Mouse (Mus musculus) MEL-GATA-1-ER (cell line): ENCODE measurements around the gene Olfr223.
"Not testable (repeated sequence)": the region's sequence is repeated elsewhere in the genome, so short reads cannot be mapped to it uniquely, and the experiment has no call there.

Experiments
- DNase-seq: peaks from one replicate; pipeline ENCODE4 v3.0.0-alpha.2; 2012; ENCODE audit warnings: low read depth; ENCODE audit errors: extremely low read depth

Olfr223 gene

GRCm38 (mm10) chr11:59596950-59597349 is 3.9 kb upstream of the Olfr223 start:
- no peak for DNase-seq

- DNase-seq: no peak
Observed at GRCm38 (mm10) chr11:59596091-59596490, 3.0 kb upstream of the Olfr223 start.

GRCm38 (mm10) chr11:59589496-59589895 is 3.6 kb downstream of the Olfr223 start:
- no peak for DNase-seq

GRCm38 (mm10) chr11:59584539-59584938 is 8.6 kb downstream of the Olfr223 start:
- DNase-seq: no peak

GRCm38 (mm10) chr11:59576135-59576534 is 17.0 kb downstream of the Olfr223 start, which contains the start of gene Olfr222:
Gene Olfr222 (minus strand): TSS chr11:59576235.
- DNase-seq: not testable (repeated sequence)

- DNase-seq: no peak
Observed at GRCm38 (mm10) chr11:59575726-59576125, 17.4 kb downstream of the Olfr223 start.

- no peak for DNase-seq
Observed at GRCm38 (mm10) chr11:59569306-59569705, 23.8 kb downstream of the Olfr223 start.

- DNase-seq: no peak
Observed at GRCm38 (mm10) chr11:59562837-59563236, 30.3 kb downstream of the Olfr223 start.

GRCm38 (mm10) chr11:59562336-59562735 is 30.8 kb downstream of the Olfr223 start:
- no peak for DNase-seq

- DNase-seq: no peak
Observed at GRCm38 (mm10) chr11:59560906-59561305, 32.2 kb downstream of the Olfr223 start.

GRCm38 (mm10) chr11:59554535-59554934 is 38.6 kb downstream of the Olfr223 start:
- DNase-seq: no peak

- DNase-seq: no peak
Observed at GRCm38 (mm10) chr11:59554127-59554526, 39.0 kb downstream of the Olfr223 start.

- DNase-seq: no peak
Observed at GRCm38 (mm10) chr11:59544005-59544404, 49.1 kb downstream of the Olfr223 start.

GRCm38 (mm10) chr11:59543376-59543775 is 49.7 kb downstream of the Olfr223 start:
- DNase-seq: no peak

- no peak for DNase-seq
Observed at GRCm38 (mm10) chr11:59542442-59542841, 50.6 kb downstream of the Olfr223 start.

GRCm38 (mm10) chr11:59541324-59541723 is 51.8 kb downstream of the Olfr223 start, which contains the start of gene Nlrp3:
Gene Nlrp3 (plus strand): TSS chr11:59541568.
- peak; percentile 11 for DNase-seq

- peak; percentile 24 for DNase-seq
Observed at GRCm38 (mm10) chr11:59540123-59540522, 53.0 kb downstream of the Olfr223 start.
